Mouse (Mus musculus): ENCODE data around the gene Srp9.
"Not testable (repeated sequence)": the region's sequence is repeated elsewhere in the genome, so short reads cannot be mapped to it uniquely, and the experiment has no call there.

The Srp9 gene

GRCm38 (mm10) chr1:182143288-182143687 is 18.8 kb downstream of the Srp9 start:
- no peak for DNase-seq (ENCODE audit: low read depth, low spot score)

GRCm38 (mm10) chr1:182145546-182145945 is 21.0 kb downstream of the Srp9 start:
- no peak for DNase-seq (ENCODE audit: low read depth, low spot score)

- no peak for DNase-seq (ENCODE audit: low read depth, low spot score)
Observed at GRCm38 (mm10) chr1:182148864-182149514, 24.5 kb downstream of the Srp9 start.

- no peak for DNase-seq (ENCODE audit: low read depth, low spot score)
Observed at GRCm38 (mm10) chr1:182149966-182150365, 25.4 kb downstream of the Srp9 start.

- no peak for DNase-seq (ENCODE audit: low read depth, low spot score)
Observed at GRCm38 (mm10) chr1:182157734-182158133, 33.2 kb downstream of the Srp9 start.

GRCm38 (mm10) chr1:182159575-182159974 is 35.0 kb downstream of the Srp9 start:
- DNase-seq (ENCODE audit: low read depth, low spot score) = no peak

GRCm38 (mm10) chr1:182162951-182163350 is 38.4 kb downstream of the Srp9 start:
- no peak for DNase-seq (ENCODE audit: low read depth, low spot score)

GRCm38 (mm10) chr1:182164386-182164785 is 39.8 kb downstream of the Srp9 start, which contains the start of gene Vmn1r1:
TSS of gene Vmn1r1 (minus strand) at chr1:182164486.
- DNase-seq (ENCODE audit: low read depth, low spot score) = no peak

- not testable (repeated sequence) for DNase-seq (ENCODE audit: low read depth, low spot score)
Observed at GRCm38 (mm10) chr1:182170206-182170605, 45.7 kb downstream of the Srp9 start.

- DNase-seq (ENCODE audit: low read depth, low spot score) = not testable (repeated sequence)
Observed at GRCm38 (mm10) chr1:182176985-182177384, 52.4 kb downstream of the Srp9 start.

- DNase-seq (ENCODE audit: low read depth, low spot score) = no peak
Observed at GRCm38 (mm10) chr1:182181456-182182305, 57.1 kb downstream of the Srp9 start.

Data from telencephalon, adult 2 months (tissue).